Mouse (Mus musculus) cerebellum, postnatal 14 days (tissue): ENCODE measurements around the gene Cmas.
A peak's percentile ranks its signal among the peaks of the same experiment; 100 is the strongest.

Experiments
- DNase-seq, 2 experiments: peaks; one replicate each; pipeline ENCODE4 v3.0.0; 2021; ENCODE audit warnings: mixed read lengths in 2 of 2

Cmas gene

GRCm38 (mm10) chr6:142795087-142795486, 38.6 kb downstream of the Cmas start:
- no peak for DNase-seq

- DNase-seq: no peak
These were observed 39.4 kb downstream of the Cmas start for GRCm38 (mm10) chr6:142795655-142796441.

- DNase-seq: no peak
These were observed 41.5 kb downstream of the Cmas start for GRCm38 (mm10) chr6:142797996-142798395.

- DNase-seq: no peak
These were observed 42.4 kb downstream of the Cmas start for GRCm38 (mm10) chr6:142798837-142799236.

GRCm38 (mm10) chr6:142799704-142800374, 43.4 kb downstream of the Cmas start:
- no peak for DNase-seq

GRCm38 (mm10) chr6:142801687-142802086, 45.2 kb downstream of the Cmas start:
- DNase-seq: no peak

GRCm38 (mm10) chr6:142802617-142803525, 46.4 kb downstream of the Cmas start:
- DNase-seq: no peak

- no peak for DNase-seq
These were observed 47.9 kb downstream of the Cmas start, which contains the start of gene Sult6b2 for GRCm38 (mm10) chr6:142804402-142804801. Gene Sult6b2, minus strand, starts transcription at chr6:142804502.

GRCm38 (mm10) chr6:142806326-142806725, 49.8 kb downstream of the Cmas start:
- DNase-seq: no peak

- no peak for DNase-seq
These were observed 53.0 kb downstream of the Cmas start for GRCm38 (mm10) chr6:142809373-142810098.

- DNase-seq: no peak
These were observed 53.8 kb downstream of the Cmas start for GRCm38 (mm10) chr6:142810239-142810638.

- DNase-seq: no peak
These were observed 56.5 kb downstream of the Cmas start for GRCm38 (mm10) chr6:142812969-142813368.

GRCm38 (mm10) chr6:142814011-142814410, 57.5 kb downstream of the Cmas start:
- no peak for DNase-seq

- peak; percentile 95 to 97 for DNase-seq
These were observed 58.0 kb downstream of the Cmas start for GRCm38 (mm10) chr6:142814495-142814921.

- peak in 1 of 2 experiments; percentile 19 for DNase-seq
These were observed 59.0 kb downstream of the Cmas start for GRCm38 (mm10) chr6:142815513-142815912.

- DNase-seq: no peak
These were observed 61.8 kb downstream of the Cmas start for GRCm38 (mm10) chr6:142818306-142818705.

- DNase-seq: no peak
These were observed 66.7 kb downstream of the Cmas start for GRCm38 (mm10) chr6:142823008-142823787.
